Mouse (Mus musculus) thymus, postnatal 10 days (tissue): ENCODE measurements around the gene Ggt6.
A peak's percentile ranks its signal among the peaks of the same experiment; 100 is the strongest.
"Not testable (repeated sequence)": the region's sequence is repeated elsewhere in the genome, so short reads cannot be mapped to it uniquely, and the experiment has no call there.

ENCODE experiments used
- DNase-seq, 2 experiments: peaks; one replicate each; pipeline ENCODE4 v3.0.0; 2021; ENCODE audit warnings: low spot score in 2 of 2

Ggt6 gene

GRCm38 (mm10) chr11:72436756-72437650 is 1.7 kb downstream of the Ggt6 start:
- no peak for DNase-seq

- no peak for DNase-seq
Observed at GRCm38 (mm10) chr11:72438411-72438810, 3.1 kb downstream of the Ggt6 start.

GRCm38 (mm10) chr11:72440597-72440964 is 5.3 kb downstream of the Ggt6 start:
- DNase-seq = not testable (repeated sequence)

- peak; percentile 96 to 98 for DNase-seq
Observed at GRCm38 (mm10) chr11:72440965-72441664, 5.8 kb downstream of the Ggt6 start, which contains the start of gene Mybbp1a. Mybbp1a (plus strand) TSS chr11:72441355.

GRCm38 (mm10) chr11:72446311-72447105 is 11.2 kb downstream of the Ggt6 start:
- DNase-seq = peak in 1 of 2 experiments; percentile 35

GRCm38 (mm10) chr11:72447475-72447874 is 12.1 kb downstream of the Ggt6 start:
- no peak for DNase-seq

- no peak for DNase-seq
Observed at GRCm38 (mm10) chr11:72452140-72452665, 16.9 kb downstream of the Ggt6 start.

GRCm38 (mm10) chr11:72453105-72453953 is 18.0 kb downstream of the Ggt6 start:
- no peak for DNase-seq

- no peak for DNase-seq
Observed at GRCm38 (mm10) chr11:72455694-72456093, 20.4 kb downstream of the Ggt6 start.

GRCm38 (mm10) chr11:72457995-72458496 is 22.7 kb downstream of the Ggt6 start:
- no peak for DNase-seq

- DNase-seq = no peak
Observed at GRCm38 (mm10) chr11:72458502-72458901, 23.2 kb downstream of the Ggt6 start.

GRCm38 (mm10) chr11:72461500-72461981 is 26.2 kb downstream of the Ggt6 start:
- no peak for DNase-seq

GRCm38 (mm10) chr11:72464821-72465220 is 29.5 kb downstream of the Ggt6 start:
- no peak for DNase-seq

- no peak for DNase-seq
Observed at GRCm38 (mm10) chr11:72465978-72466693, 30.8 kb downstream of the Ggt6 start.

- DNase-seq = no peak
Observed at GRCm38 (mm10) chr11:72466694-72467507, 31.6 kb downstream of the Ggt6 start.

- no peak for DNase-seq
Observed at GRCm38 (mm10) chr11:72468525-72468924, 33.2 kb downstream of the Ggt6 start.

GRCm38 (mm10) chr11:72469217-72469616 is 33.9 kb downstream of the Ggt6 start:
- DNase-seq = no peak

- no peak for DNase-seq
Observed at GRCm38 (mm10) chr11:72470004-72470403, 34.7 kb downstream of the Ggt6 start.

- no peak for DNase-seq
Observed at GRCm38 (mm10) chr11:72471381-72471780, 36.1 kb downstream of the Ggt6 start.
